Mouse (Mus musculus): ENCODE measurements around the gene Capn9. TPM values are rescaled to one million over a fixed set of nuclear protein-coding genes. Genes with fewer than 3 reads are reported as not detected.

The Capn9 gene
- polyA plus RNA-seq, 1 experiment: not detected

- no peaks in the 10 kb centered on the region for H3K9me3 ChIP-seq
- H3K4me1 ChIP-seq: peaks cover 44% of the 10 kb centered on the region
- TF ChIP-seq GATA1 (IDR thresholded peaks at IDR 0.05; ENCODE audit: borderline replicate concordance, low read length) (no peak), FLI1 (IDR thresholded peaks at IDR 0.05; ENCODE audit: low read length) (no peak)
- H3K36me3 ChIP-seq (replicated peaks; ENCODE audit: low read length): peaks cover 29% of the 10 kb centered on the region
- no peak overlapping the region for H3K4me3 ChIP-seq (replicated peaks)
- no peaks in the 10 kb centered on the region for H3K27me3 ChIP-seq (replicated peaks)
These were observed 77.9 kb downstream of the Capn9 start for GRCm38 (mm10) chr8:124653568-124654475.

GRCm38 (mm10) chr8:124657961-124658360 is 82.0 kb downstream of the Capn9 start:
- no peaks in the 10 kb centered on the region for H3K9me3 ChIP-seq
- no peak for TF ChIP-seq GATA1 (IDR thresholded peaks at IDR 0.05; ENCODE audit: borderline replicate concordance, low read length)
- no peak for TF ChIP-seq FLI1 (IDR thresholded peaks at IDR 0.05; ENCODE audit: low read length)
- peaks cover 2% of the 10 kb centered on the region for H3K27me3 ChIP-seq (replicated peaks)
- peaks cover 76% of the 10 kb centered on the region for H3K4me1 ChIP-seq
- peak overlapping the region; percentile 53 for H3K4me3 ChIP-seq (replicated peaks)
- peaks cover 10% of the 10 kb centered on the region for H3K36me3 ChIP-seq (replicated peaks; ENCODE audit: low read length)

- TF ChIP-seq FLI1 (IDR thresholded peaks at IDR 0.05; ENCODE audit: low read length): no peak
- no peak for TF ChIP-seq GATA1 (IDR thresholded peaks at IDR 0.05; ENCODE audit: borderline replicate concordance, low read length)
- Histone ChIP-seq H3K9me3 (no peaks in the 10 kb centered on the region), H3K36me3 (replicated peaks; ENCODE audit: low read length) (peaks cover 10% of the 10 kb centered on the region), H3K4me3 (replicated peaks) (peak overlapping the region; percentile 53), H3K4me1 (peaks cover 78% of the 10 kb centered on the region), H3K27me3 (replicated peaks) (peaks cover 3% of the 10 kb centered on the region)
These were observed 82.5 kb downstream of the Capn9 start for GRCm38 (mm10) chr8:124658415-124658814.

- Histone ChIP-seq H3K4me1 (peaks cover 64% of the 10 kb centered on the region), H3K27me3 (replicated peaks) (peaks cover 14% of the 10 kb centered on the region), H3K36me3 (replicated peaks; ENCODE audit: low read length) (no peaks in the 10 kb centered on the region), H3K9me3 (no peaks in the 10 kb centered on the region), H3K4me3 (replicated peaks) (peak overlapping the region; percentile 95)
- no peak for TF ChIP-seq FLI1 (IDR thresholded peaks at IDR 0.05; ENCODE audit: low read length)
- no peak for TF ChIP-seq GATA1 (IDR thresholded peaks at IDR 0.05; ENCODE audit: borderline replicate concordance, low read length)
These were observed 85.9 kb downstream of the Capn9 start for GRCm38 (mm10) chr8:124661781-124662180.

- TF ChIP-seq GATA1 (IDR thresholded peaks at IDR 0.05; ENCODE audit: borderline replicate concordance, low read length): no peak
- TF ChIP-seq FLI1 (IDR thresholded peaks at IDR 0.05; ENCODE audit: low read length): no peak
- peak overlapping the region; percentile 95 for H3K4me3 ChIP-seq (replicated peaks)
- no peaks in the 10 kb centered on the region for H3K9me3 ChIP-seq
- no peaks in the 10 kb centered on the region for H3K36me3 ChIP-seq (replicated peaks; ENCODE audit: low read length)
- peaks cover 21% of the 10 kb centered on the region for H3K27me3 ChIP-seq (replicated peaks)
- H3K4me1 ChIP-seq: peaks cover 56% of the 10 kb centered on the region
These were observed 86.7 kb downstream of the Capn9 start for GRCm38 (mm10) chr8:124662446-124663111.

- H3K36me3 ChIP-seq (replicated peaks; ENCODE audit: low read length): no peaks in the 10 kb centered on the region
- H3K27me3 ChIP-seq (replicated peaks): peaks cover 28% of the 10 kb centered on the region
- H3K4me3 ChIP-seq (replicated peaks): peak within 1 kb of the TSS; percentile 95
- no peaks in the 10 kb centered on the region for H3K9me3 ChIP-seq
- H3K4me1 ChIP-seq: peaks cover 49% of the 10 kb centered on the region
- TF ChIP-seq FLI1 (IDR thresholded peaks at IDR 0.05; ENCODE audit: low read length) (no peak), GATA1 (IDR thresholded peaks at IDR 0.05; ENCODE audit: borderline replicate concordance, low read length) (no peak)
These were observed 87.4 kb downstream of the Capn9 start, which contains the start of gene 2310022B05Rik for GRCm38 (mm10) chr8:124663112-124663873. TSS of gene 2310022B05Rik (minus strand) at chr8:124663369.

GRCm38 (mm10) chr8:124663874-124664230 is 87.9 kb downstream of the Capn9 start:
- no peaks in the 10 kb centered on the region for H3K9me3 ChIP-seq
- H3K4me1 ChIP-seq: peaks cover 46% of the 10 kb centered on the region
- no peaks in the 10 kb centered on the region for H3K36me3 ChIP-seq (replicated peaks; ENCODE audit: low read length)
- no peak for TF ChIP-seq FLI1 (IDR thresholded peaks at IDR 0.05; ENCODE audit: low read length)
- no peak for TF ChIP-seq GATA1 (IDR thresholded peaks at IDR 0.05; ENCODE audit: borderline replicate concordance, low read length)
- peaks cover 34% of the 10 kb centered on the region for H3K27me3 ChIP-seq (replicated peaks)
- peak overlapping the region; percentile 95 for H3K4me3 ChIP-seq (replicated peaks)

- Histone ChIP-seq H3K9me3 (no peaks in the 10 kb centered on the region), H3K4me1 (peaks cover 50% of the 10 kb centered on the region), H3K4me3 (replicated peaks) (no peak overlapping the region), H3K27me3 (replicated peaks) (peaks cover 34% of the 10 kb centered on the region), H3K36me3 (replicated peaks; ENCODE audit: low read length) (no peaks in the 10 kb centered on the region)
- TF ChIP-seq FLI1 (IDR thresholded peaks at IDR 0.05; ENCODE audit: low read length) (no peak), GATA1 (IDR thresholded peaks at IDR 0.05; ENCODE audit: borderline replicate concordance, low read length) (no peak)
These were observed 88.5 kb downstream of the Capn9 start for GRCm38 (mm10) chr8:124664414-124664813.

Other genes starting within 250 kb of the Capn9 start
- 0.13 TPM in 1 of 2 replicates, not detected in the other for gene Pgbd5, start 136.5 kb upstream of the Capn9 start, polyA plus RNA-seq (2012; ENCODE audit: insufficient read depth, low replicate concordance)
- 10.4 and 14.3 TPM in 2 replicates for gene Cog2, start 55.3 kb upstream of the Capn9 start, polyA plus RNA-seq (2012; ENCODE audit: insufficient read depth, low replicate concordance)
- 0.27 TPM in 1 of 2 replicates, not detected in the other for gene Agt, start 6.4 kb upstream of the Capn9 start, polyA plus RNA-seq (2012; ENCODE audit: insufficient read depth, low replicate concordance)
- gene 2310022B05Rik, start 87.3 kb downstream of the Capn9 start, polyA plus RNA-seq (2012; ENCODE audit: insufficient read depth, low replicate concordance): 6.3 and 7.6 TPM in 2 replicates
- gene Ttc13, start 145.9 kb downstream of the Capn9 start, polyA plus RNA-seq (2012; ENCODE audit: insufficient read depth, low replicate concordance): 0.69 and 5.4 TPM in 2 replicates
- 3.8 TPM in 1 of 2 replicates, not detected in the other for gene Arv1, start 146.0 kb downstream of the Capn9 start, polyA plus RNA-seq (2012; ENCODE audit: insufficient read depth, low replicate concordance)
- gene Fam89a, start 175.7 kb downstream of the Capn9 start, polyA plus RNA-seq (2012; ENCODE audit: insufficient read depth, low replicate concordance): not detected in 2 replicates
- 0.09 TPM in 1 of 2 replicates, not detected in the other for gene Trim67, start 217.0 kb downstream of the Capn9 start, polyA plus RNA-seq (2012; ENCODE audit: insufficient read depth, low replicate concordance)